Mouse (Mus musculus) spleen, adult 2 months (tissue): ENCODE measurements around the gene Hist2h2ac. TPM values are rescaled to one million over a fixed set of nuclear protein-coding genes. Genes with fewer than 3 reads are reported as not detected.
A peak's percentile ranks its signal among the peaks of the same experiment; 100 is the strongest.

Experiments used
- DNase-seq, 2 experiments: peaks; one replicate each; pipeline versions ENCODE4 v3.0.0 to v3.0.0-alpha.2; 2012 to 2021; ENCODE audit warnings: low spot score in 2 of 2, low read depth in 1 of 2
- H3K27ac ChIP-seq: fragments of 200-500 bp; 2 replicates; pipeline ENCODE4 v1.5.1; 2012; ENCODE audit warnings: low read length, inconsistent platforms; ENCODE audit not compliant: insufficient read depth
- H3K27me3 ChIP-seq: fragments of 200-500 bp; 2 replicates; pipeline ENCODE4 v1.6.1; 2012; ENCODE audit warnings: mild to moderate bottlenecking, moderate library complexity, low read length, inconsistent platforms; ENCODE audit not compliant: control insufficient read depth, insufficient read depth
- H3K36me3 ChIP-seq: fragments of 200-500 bp; 2 replicates; pipeline ENCODE4 v1.6.1; 2012; ENCODE audit warnings: mild to moderate bottlenecking, low read length, inconsistent platforms; ENCODE audit not compliant: control insufficient read depth, insufficient read depth
- H3K4me1 ChIP-seq: fragments of 200-500 bp; 2 replicates; pipeline ENCODE4 v1.6.1; 2011; ENCODE audit warnings: inconsistent platforms; ENCODE audit not compliant: control insufficient read depth, insufficient read depth, insufficient read length
- H3K4me3 ChIP-seq: fragments of 200-500 bp; 2 replicates; pipeline ENCODE4 v1.5.1; 2011; ENCODE audit warnings: mild to moderate bottlenecking, inconsistent platforms; ENCODE audit not compliant: insufficient read depth, insufficient read length; ENCODE audit errors: extremely low read depth
- CTCF ChIP-seq: fragments of 200-500 bp; IDR thresholded peaks from 2 replicates; pipeline ENCODE4 v1.5.1; 2011; ENCODE audit warnings: mild to moderate bottlenecking, inconsistent platforms; ENCODE audit not compliant: insufficient read depth, insufficient read length, insufficient replicate concordance; ENCODE audit errors: extremely low read depth
- POLR2A ChIP-seq: fragments of 200-500 bp; IDR thresholded peaks from 2 replicates; pipeline ENCODE4 v1.6.1; 2011; ENCODE audit warnings: low read depth, low read length, inconsistent platforms
- WGBS: fragments of 180-500 bp; shearing (Covaris S2); methylation state at CpG from one replicate; pipeline ENCODE4 v1.1.7; 2018; 5-methylcytosine and 5-hydroxymethylcytosine counted together
- polyA plus RNA-seq: library from polyadenylated mRNA; depleted of rRNA; stranded (reverse); fragments of >200 nt; gene quantifications from 2 replicates; pipeline ENCODE4 v1.2.3, GENCODE M21; 2012

The Hist2h2ac gene
- polyA plus RNA-seq, 1 experiment, result 31.1 TPM

DNA sequence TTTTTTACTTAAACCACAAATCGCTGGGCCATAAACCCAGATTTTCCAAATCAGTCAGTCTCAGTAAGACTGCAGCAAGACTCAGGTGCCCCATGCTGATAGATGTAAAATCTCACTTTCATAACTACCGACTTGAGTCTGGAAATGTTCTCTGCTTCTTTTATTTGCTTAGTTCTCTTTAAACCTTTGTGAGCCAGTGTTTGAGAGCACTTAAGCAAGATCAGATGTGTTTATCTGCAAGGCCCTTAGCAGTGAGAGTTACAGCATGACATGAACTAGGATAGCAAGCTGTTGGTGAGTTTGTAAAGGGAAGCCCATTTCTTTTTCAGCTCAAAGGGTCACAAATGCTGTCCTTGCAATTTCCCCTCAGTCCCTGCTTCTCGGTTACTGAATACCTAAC is 36.5 kb upstream of the Hist2h2ac start:
- 65% methylated on average over 3 of the region's 3 CpGs for WGBS
- no peaks in the 10 kb centered on the region; the same call in 1 of the 2 replicates for H3K4me1 ChIP-seq
- H3K27ac ChIP-seq, result no peak overlapping the region
- no peak overlapping the region for H3K4me3 ChIP-seq
- TF ChIP-seq CTCF, result no peak
- no peak for TF ChIP-seq POLR2A
- no peaks in the 10 kb centered on the region for H3K27me3 ChIP-seq
- DNase-seq, result no peak
- H3K36me3 ChIP-seq, result no peaks in the 10 kb centered on the region

DNA sequence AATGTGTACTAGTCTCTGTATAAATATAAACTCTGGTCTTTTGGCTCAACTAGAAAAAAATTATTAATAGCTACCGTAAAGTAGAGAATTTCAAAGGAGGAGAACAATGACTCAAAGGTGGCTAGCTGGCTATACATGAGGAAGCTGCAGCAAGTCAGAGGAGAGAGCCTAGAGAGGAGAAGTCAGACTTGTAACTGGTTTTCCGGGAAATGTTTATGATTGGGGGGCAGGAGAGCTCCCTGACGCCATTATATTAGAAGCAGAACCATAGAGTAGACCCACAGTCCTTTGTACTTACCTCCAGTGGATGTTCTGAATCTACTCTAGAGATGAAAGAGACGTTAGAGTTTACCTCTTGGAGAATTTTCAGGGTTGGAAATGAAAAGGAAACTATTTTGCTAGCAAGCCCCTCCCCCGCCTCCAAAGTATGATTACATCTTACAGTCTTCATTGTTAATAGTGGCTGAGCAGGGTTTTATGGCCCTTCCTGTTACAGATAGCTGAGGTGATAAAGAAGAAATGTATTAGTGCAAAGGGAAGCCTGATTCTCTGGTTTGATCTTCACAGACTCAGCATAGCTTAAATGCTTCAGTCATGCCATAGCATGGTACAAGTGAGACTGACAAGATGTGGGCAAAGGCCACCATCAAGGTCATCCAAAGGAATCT is 35.4 kb upstream of the Hist2h2ac start:
- H3K27me3 ChIP-seq, result no peaks in the 10 kb centered on the region
- no peak overlapping the region for H3K27ac ChIP-seq
- WGBS, result 62% methylated on average over 5 of the region's 5 CpGs
- no peak overlapping the region for H3K4me3 ChIP-seq
- no peaks in the 10 kb centered on the region for H3K36me3 ChIP-seq
- no peaks in the 10 kb centered on the region; the same call in 1 of the 2 replicates for H3K4me1 ChIP-seq
- TF ChIP-seq POLR2A (no peak), CTCF (no peak)
- DNase-seq, result no peak

DNA sequence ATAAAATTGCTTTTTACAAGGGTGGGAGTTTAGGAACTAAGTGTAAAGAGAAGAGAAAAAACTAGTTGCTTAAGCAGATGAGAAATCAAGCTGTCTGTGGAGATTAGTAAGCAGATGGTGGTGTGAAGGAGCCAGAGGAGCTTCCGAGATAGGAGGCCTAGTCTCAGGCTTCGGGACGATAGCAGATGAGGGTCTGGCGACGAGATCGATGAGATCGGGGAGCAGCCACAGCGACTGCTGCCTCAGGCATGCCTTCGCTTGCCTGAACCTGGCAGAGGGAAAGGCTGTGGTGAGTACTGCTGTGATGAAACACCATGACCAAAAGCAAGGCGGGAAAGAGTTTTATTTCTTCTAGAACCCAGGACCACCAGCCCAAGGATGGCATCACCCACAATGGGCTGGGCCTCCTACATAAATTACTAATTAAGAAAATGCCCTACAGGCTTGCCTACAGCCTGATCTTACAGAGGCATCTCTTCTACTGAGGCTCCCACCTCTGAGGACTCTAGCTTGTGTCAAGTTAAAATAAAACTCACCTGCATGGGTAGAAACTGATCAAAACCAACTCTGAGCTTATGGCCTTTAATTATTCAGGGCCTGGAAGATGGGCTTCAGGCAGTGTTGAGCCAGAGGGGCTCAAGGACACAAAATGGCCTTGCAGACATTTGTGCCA is 34.1 kb upstream of the Hist2h2ac start:
- no peak overlapping the region for H3K27ac ChIP-seq
- TF ChIP-seq CTCF (no peak), POLR2A (no peak)
- no peak overlapping the region for H3K4me3 ChIP-seq
- H3K36me3 ChIP-seq, result no peaks in the 10 kb centered on the region
- no peak for DNase-seq
- 85% methylated on average over 10 of the region's 10 CpGs for WGBS
- no peaks in the 10 kb centered on the region; the same call in 1 of the 2 replicates for H3K4me1 ChIP-seq
- no peaks in the 10 kb centered on the region for H3K27me3 ChIP-seq

DNA sequence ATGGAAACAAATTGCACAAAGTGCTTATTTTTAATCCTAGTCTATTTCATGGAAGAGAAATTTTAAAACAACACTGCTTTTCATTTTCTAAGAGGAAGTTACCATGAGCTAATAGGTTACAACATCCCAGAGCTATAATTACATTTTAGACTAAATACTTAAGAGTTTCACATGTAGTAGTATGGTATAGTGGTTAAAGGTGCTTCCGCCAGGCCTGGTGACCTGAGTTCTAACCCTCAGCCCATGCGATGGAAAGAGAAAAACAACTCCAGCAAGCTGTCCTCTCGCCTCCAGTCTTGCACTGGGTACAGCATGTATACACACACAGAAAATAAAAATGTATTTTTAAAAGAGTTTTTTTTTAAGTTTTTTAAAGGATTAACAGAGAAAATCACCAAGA is 31.1 kb upstream of the Hist2h2ac start:
- Histone ChIP-seq H3K27ac (peak overlapping the region; percentile 73; the same call in 1 of the 2 replicates), H3K36me3 (no peaks in the 10 kb centered on the region), H3K4me3 (no peak overlapping the region), H3K27me3 (no peaks in the 10 kb centered on the region), H3K4me1 (no peaks in the 10 kb centered on the region; the same call in 1 of the 2 replicates)
- DNase-seq, result no peak
- WGBS, result 34% methylated on average over 3 of the region's 3 CpGs
- no peak for TF ChIP-seq CTCF
- TF ChIP-seq POLR2A, result no peak

DNA sequence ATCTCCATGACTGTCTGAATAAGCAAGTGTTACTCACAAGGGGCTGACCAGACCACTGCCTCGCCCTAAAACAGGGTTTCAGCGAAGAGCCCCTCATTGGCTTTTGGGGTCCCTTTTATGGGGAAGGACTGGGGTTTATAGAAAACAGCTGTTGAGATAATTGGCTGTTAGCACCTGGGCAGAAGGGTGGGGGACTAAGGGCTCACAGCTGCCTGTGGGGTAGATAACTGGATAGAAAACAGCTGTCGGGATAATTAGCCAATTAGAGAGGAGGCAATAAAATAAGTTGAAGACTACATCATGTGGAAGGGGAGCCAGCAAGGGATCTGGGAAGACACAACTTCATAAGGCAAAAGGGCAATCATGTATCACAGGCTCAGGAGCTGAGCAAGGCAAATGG is 30.2 kb upstream of the Hist2h2ac start:
- H3K4me3 ChIP-seq, result no peak overlapping the region
- WGBS, result 72% methylated on average over 3 of the region's 3 CpGs

DNA sequence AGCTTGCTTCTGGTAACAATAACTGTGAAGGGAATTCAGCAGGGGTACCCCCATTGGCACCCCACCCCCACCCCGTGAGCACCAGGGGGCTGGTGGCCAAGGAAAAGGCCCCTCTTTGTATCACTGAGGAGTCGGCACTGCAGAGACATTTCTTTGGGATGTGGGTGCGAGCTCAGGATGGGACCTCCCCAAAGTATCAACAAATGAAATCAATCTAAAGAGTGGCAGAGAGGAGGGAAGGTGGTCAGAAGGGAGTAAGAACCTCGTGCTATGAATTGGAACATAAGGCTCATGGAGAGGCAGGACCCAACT is 28.3 kb upstream of the Hist2h2ac start:
- H3K4me3 ChIP-seq, result no peak overlapping the region
- H3K27ac ChIP-seq, result no peak overlapping the region
- no peak for TF ChIP-seq POLR2A
- TF ChIP-seq CTCF, result no peak
- peaks cover 4% of the 10 kb centered on the region; the same call in 1 of the 2 replicates for H3K4me1 ChIP-seq
- 88% methylated on average over 4 of the region's 4 CpGs for WGBS
- H3K27me3 ChIP-seq, result no peaks in the 10 kb centered on the region
- H3K36me3 ChIP-seq, result no peaks in the 10 kb centered on the region
- DNase-seq, result no peak

More for the DNA sequence above, 30.2 kb upstream of the Hist2h2ac start:
- Histone ChIP-seq H3K4me1 (no peaks in the 10 kb centered on the region), H3K27me3 (no peaks in the 10 kb centered on the region), H3K36me3 (no peaks in the 10 kb centered on the region), H3K27ac (peak overlapping the region; percentile 43)
- no peak for DNase-seq
- TF ChIP-seq CTCF (no peak), POLR2A (no peak)
